Mouse (Mus musculus): Measurements from ENCODE around the gene Amdhd2.
A peak's percentile ranks its signal among the peaks of the same experiment; 100 is the strongest.

GRCm38 (mm10) chr17:24205284-24205888, 41.8 kb upstream of the Amdhd2 start, which contains the start of gene Tbc1d24:
- no peak for TF ChIP-seq CTCF (IDR thresholded peaks at IDR 0.05; ENCODE audit: borderline replicate concordance, insufficient read depth, low read length)
- TF ChIP-seq POLR2A (IDR thresholded peaks at IDR 0.05; ENCODE audit: low read depth, low read length), result peak; percentile 77
